Mouse (Mus musculus) heart, embryonic 12.5 days (tissue): ENCODE results near the gene Hoxc5. TPM values are rescaled to one million over a fixed set of nuclear protein-coding genes. Genes with fewer than 3 reads are reported as not detected.

Source experiments
- ATAC-seq: fragments of 200-750 bp; cut with Nextera tagmentation; 2 replicates; pipeline ENCODE4 v1.8.0; 2017; ENCODE audit warnings: moderate TSS enrichment, moderate library complexity; ENCODE audit not compliant: insufficient number of reproducible peaks, low FRiP score
- H3K27ac ChIP-seq: fragments of 300-500 bp; sonication (generic); 2 replicates; pipeline ENCODE4 v1.5.1; 2016; ENCODE audit warnings: mild to moderate bottlenecking, moderate library complexity; ENCODE audit not compliant: poor library complexity, severe bottlenecking
- H3K27me3 ChIP-seq: fragments of 300-500 bp; sonication (generic); replicated peaks from 2 replicates; pipeline ENCODE4 v1.6.1; 2016; ENCODE audit warnings: mild to moderate bottlenecking, moderate library complexity
- H3K36me3 ChIP-seq: fragments of 300-500 bp; sonication (generic); 2 replicates; pipeline ENCODE4 v1.6.1; 2016; ENCODE audit warnings: mild to moderate bottlenecking, moderate library complexity
- H3K4me1 ChIP-seq: fragments of 300-500 bp; sonication (generic); replicated peaks from 2 replicates; pipeline ENCODE4 v1.6.1; 2016; ENCODE audit warnings: mild to moderate bottlenecking
- H3K4me2 ChIP-seq: fragments of 300-500 bp; sonication (generic); 2 replicates; pipeline ENCODE4 v1.6.1; 2016; ENCODE audit warnings: mild to moderate bottlenecking, moderate library complexity
- H3K4me3 ChIP-seq: fragments of 300-500 bp; sonication (generic); 2 replicates; pipeline ENCODE4 v1.5.1; 2016; ENCODE audit warnings: mild to moderate bottlenecking
- H3K9ac ChIP-seq: fragments of 300-500 bp; sonication (generic); 2 replicates; pipeline ENCODE4 v1.6.1; 2016; ENCODE audit warnings: mild to moderate bottlenecking, moderate library complexity
- H3K9me3 ChIP-seq: fragments of 300-500 bp; sonication (generic); replicated peaks from 2 replicates; pipeline ENCODE4 v1.6.1; 2016; ENCODE audit warnings: mild to moderate bottlenecking, moderate library complexity
- WGBS: fragments of 180-500 bp; shearing (Covaris S2); methylation state at CpG from one replicate; pipeline ENCODE4 v1.1.7; 2016; 5-methylcytosine and 5-hydroxymethylcytosine counted together
- polyA plus RNA-seq: library from polyadenylated mRNA; unstranded; fragments of >200 nt; fragmentation: Nextera tagmentation; extraction: Ambion mirVana; gene quantifications from 2 replicates; pipeline ENCODE4 v1.2.1, GENCODE M21; 2016

Hoxc5 gene
- polyA plus RNA-seq, 1 experiment from 2014 or later, result 0.38 TPM

DNA sequence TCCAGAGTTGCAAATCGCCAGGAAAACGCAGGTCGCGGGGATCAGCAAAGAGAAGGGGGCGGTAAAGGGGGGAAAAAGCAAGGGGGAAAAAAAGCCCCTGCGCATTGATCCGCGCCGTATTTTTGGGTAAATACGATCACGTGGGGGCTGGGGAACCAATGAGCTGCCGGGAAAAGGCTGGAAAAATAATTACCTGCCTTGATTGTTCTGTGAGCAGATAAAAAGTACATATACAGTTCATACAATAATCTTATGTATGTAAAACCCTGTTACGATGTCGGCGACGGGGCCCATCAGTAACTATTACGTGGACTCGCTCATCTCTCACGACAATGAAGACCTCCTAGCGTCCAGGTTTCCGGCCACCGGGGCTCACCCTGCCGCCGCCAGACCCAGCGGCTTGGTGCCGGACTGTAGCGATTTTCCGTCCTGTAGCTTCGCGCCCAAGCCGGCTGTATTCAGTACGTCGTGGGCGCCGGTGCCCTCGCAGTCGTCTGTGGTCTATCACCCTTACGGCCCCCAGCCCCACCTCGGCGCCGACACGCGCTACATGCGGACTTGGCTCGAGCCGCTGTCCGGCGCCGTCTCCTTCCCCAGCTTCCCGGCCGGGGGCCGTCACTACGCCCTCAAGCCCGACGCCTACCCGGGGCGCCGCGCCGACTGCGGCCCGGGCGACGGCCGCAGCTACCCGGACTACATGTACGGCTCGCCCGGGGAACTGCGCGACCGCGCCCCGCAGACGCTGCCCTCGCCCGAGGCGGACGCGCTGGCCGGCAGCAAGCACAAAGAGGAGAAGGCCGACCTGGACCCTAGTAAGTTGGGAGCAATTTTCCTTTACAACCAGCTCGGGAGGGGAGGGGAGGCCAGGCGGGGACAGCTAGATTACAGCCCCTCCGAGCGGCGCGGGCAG lies 14.4 kb downstream of the Hoxc5 start:
- Histone ChIP-seq H3K4me2 (peak overlapping the region; percentile 66), H3K36me3 (no peaks in the 10 kb centered on the region), H3K27me3 (peaks cover 99% of the 10 kb centered on the region), H3K4me1 (peaks cover 15% of the 10 kb centered on the region), H3K4me3 (peak overlapping the region; percentile 38), H3K9ac (no peak overlapping the region), H3K9me3 (no peaks in the 10 kb centered on the region), H3K27ac (no peak overlapping the region)
- ATAC-seq, result 0 out of 2 replicates have a peak, but pooled peaks have one; percentile 18
- WGBS, result under 1% methylated on average over 88 of the region's 88 CpGs

DNA sequence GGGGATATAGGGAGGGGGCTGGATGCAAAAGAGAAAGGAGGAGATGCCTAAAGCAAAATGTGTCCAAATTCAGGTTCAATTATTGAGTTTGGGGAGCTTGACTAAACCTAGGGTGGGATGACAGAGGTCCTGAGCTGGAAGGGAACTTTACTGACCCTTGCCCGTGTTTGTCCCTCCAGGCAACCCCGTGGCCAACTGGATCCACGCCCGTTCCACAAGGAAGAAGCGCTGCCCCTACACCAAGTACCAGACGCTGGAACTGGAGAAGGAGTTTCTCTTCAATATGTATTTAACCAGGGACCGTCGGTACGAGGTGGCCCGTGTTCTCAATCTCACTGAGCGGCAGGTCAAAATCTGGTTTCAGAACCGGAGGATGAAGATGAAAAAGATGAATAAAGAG lies 16.5 kb downstream of the Hoxc5 start:
- Histone ChIP-seq H3K9me3 (no peaks in the 10 kb centered on the region), H3K27ac (no peak overlapping the region), H3K4me3 (no peak overlapping the region), H3K36me3 (no peaks in the 10 kb centered on the region), H3K4me1 (peaks cover 10% of the 10 kb centered on the region), H3K4me2 (no peak overlapping the region), H3K9ac (no peak overlapping the region), H3K27me3 (peaks cover 99% of the 10 kb centered on the region)
- no peak for ATAC-seq
- WGBS, result 1% methylated on average over 12 of the region's 12 CpGs

DNA sequence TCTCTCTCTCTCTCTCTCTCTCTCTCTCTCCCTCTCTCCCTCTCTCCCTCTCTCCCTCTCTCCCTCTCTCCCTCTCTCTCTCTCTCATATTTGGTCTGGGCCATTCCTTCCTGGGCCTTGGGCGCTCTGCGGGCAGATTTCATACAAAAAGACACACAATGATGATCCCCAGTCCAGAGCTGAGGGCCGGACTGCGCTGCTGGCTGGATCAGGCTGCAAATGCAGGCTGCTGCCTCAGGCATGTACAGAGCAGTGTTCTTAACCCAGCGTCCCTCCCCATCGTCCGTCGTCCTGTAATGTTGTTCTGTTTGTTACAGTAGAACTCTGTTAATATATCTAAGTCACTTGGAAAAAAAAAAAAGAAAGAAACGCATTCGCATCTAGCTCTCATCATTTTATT lies 17.3 kb downstream of the Hoxc5 start:
- Histone ChIP-seq H3K4me3 (no peak overlapping the region), H3K4me1 (peaks cover 10% of the 10 kb centered on the region), H3K36me3 (no peaks in the 10 kb centered on the region), H3K9me3 (no peaks in the 10 kb centered on the region), H3K9ac (no peak overlapping the region), H3K27ac (no peak overlapping the region), H3K27me3 (peaks cover 99% of the 10 kb centered on the region), H3K4me2 (no peak overlapping the region)
- 2% methylated on average over 10 of the region's 10 CpGs for WGBS
- no peak for ATAC-seq

DNA sequence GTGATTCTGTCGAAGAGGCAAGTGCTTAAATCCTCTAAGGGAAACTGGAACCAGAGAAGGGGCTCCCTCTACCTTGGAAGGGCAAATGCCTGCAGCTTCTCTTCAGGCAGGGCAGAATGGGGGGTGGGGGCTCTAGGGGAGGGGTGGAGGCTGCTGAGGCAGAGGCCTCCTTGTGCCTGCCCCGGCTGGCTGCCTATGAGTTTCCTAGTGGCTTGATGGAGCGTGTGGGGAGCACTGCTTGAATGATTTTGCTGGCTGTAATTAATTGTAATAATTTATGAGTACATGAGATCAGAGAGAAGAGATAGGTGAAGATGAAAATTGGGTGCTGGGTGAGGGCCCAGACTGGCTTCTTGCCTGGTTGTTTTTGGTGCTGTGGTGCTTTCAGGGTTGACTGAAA lies 17.7 kb downstream of the Hoxc5 start:
- 7% methylated on average over 3 of the region's 3 CpGs for WGBS

DNA sequence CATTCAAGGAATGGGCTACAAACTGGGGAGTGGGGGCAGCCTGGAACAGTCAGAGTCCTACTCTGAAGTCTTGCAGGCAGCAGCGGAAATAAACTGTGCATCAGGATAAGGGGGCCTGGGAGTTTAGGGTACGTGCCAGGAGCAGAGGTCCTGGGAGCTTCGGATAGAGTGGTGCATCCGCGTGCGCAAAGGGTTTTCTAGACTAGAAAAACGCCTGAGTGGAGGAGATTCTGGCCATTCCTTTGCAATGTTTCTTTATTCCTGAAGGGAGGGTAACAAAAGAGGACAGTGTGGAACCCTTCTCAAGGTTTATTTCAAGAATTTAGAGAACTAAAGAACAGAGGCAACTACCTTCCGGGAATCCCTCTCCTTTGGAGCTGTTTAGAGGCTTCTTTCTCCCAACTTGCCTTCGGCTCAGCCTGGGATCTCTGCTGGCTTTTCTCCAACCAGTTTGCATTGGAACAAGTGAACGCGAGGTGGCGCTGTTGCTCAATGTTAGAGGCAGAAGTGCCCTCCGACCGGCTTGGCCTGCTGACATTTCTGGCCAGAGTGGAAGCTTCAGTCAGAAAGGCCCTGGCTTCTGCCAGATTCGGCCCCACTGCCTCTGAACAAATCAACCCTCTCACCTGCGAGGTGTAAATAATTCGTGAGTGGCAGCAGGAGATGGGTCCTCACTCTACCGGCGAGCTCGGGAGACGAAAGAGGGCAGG lies 20.0 kb downstream of the Hoxc5 start:
- H3K9me3 ChIP-seq, result no peaks in the 10 kb centered on the region
- no peak for ATAC-seq
- WGBS, result 2% methylated on average over 21 of the region's 21 CpGs
- peaks cover 99% of the 10 kb centered on the region for H3K27me3 ChIP-seq
- no peaks in the 10 kb centered on the region for H3K36me3 ChIP-seq
- H3K4me1 ChIP-seq, result peaks cover 7% of the 10 kb centered on the region; the same call in 1 of the 2 replicates
- H3K9ac ChIP-seq, result no peak overlapping the region
- no peak overlapping the region for H3K27ac ChIP-seq
- H3K4me3 ChIP-seq, result no peak overlapping the region
- H3K4me2 ChIP-seq, result no peak overlapping the region

More for the DNA sequence above, 17.7 kb downstream of the Hoxc5 start:
- Histone ChIP-seq H3K36me3 (no peaks in the 10 kb centered on the region), H3K4me3 (no peak overlapping the region), H3K4me1 (peaks cover 10% of the 10 kb centered on the region), H3K9ac (no peak overlapping the region), H3K27ac (no peak overlapping the region), H3K9me3 (no peaks in the 10 kb centered on the region), H3K27me3 (peaks cover 99% of the 10 kb centered on the region), H3K4me2 (no peak overlapping the region)
- ATAC-seq, result no peak

DNA sequence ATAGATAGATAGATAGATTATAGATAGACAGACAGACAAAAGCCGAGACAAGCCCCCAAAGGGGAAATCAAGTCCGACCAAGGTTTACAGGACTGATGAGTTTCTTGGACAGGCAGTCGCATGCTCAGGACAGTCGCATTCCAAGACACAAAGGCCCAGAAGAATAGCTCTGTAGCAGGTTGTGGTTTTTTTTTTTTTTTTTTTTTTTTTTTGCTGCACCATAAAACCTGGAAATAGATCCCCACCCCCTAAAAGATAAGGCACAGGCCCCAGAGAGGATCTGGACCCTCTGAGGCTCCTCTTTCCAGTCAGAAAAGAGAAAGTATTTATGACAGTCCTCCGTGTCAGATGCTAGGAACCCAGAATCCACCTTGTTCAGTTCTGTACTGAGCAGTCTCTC lies 20.8 kb downstream of the Hoxc5 start:
- WGBS, result 19% methylated on average over 5 of the region's 5 CpGs
- H3K4me3 ChIP-seq, result no peak overlapping the region
- H3K9me3 ChIP-seq, result no peaks in the 10 kb centered on the region
- no peaks in the 10 kb centered on the region for H3K36me3 ChIP-seq
- no peak overlapping the region for H3K9ac ChIP-seq
- ATAC-seq, result no peak
- peaks cover 99% of the 10 kb centered on the region for H3K27me3 ChIP-seq
- H3K27ac ChIP-seq, result no peak overlapping the region
- peaks cover 7% of the 10 kb centered on the region; the same call in 1 of the 2 replicates for H3K4me1 ChIP-seq
- H3K4me2 ChIP-seq, result no peak overlapping the region

DNA sequence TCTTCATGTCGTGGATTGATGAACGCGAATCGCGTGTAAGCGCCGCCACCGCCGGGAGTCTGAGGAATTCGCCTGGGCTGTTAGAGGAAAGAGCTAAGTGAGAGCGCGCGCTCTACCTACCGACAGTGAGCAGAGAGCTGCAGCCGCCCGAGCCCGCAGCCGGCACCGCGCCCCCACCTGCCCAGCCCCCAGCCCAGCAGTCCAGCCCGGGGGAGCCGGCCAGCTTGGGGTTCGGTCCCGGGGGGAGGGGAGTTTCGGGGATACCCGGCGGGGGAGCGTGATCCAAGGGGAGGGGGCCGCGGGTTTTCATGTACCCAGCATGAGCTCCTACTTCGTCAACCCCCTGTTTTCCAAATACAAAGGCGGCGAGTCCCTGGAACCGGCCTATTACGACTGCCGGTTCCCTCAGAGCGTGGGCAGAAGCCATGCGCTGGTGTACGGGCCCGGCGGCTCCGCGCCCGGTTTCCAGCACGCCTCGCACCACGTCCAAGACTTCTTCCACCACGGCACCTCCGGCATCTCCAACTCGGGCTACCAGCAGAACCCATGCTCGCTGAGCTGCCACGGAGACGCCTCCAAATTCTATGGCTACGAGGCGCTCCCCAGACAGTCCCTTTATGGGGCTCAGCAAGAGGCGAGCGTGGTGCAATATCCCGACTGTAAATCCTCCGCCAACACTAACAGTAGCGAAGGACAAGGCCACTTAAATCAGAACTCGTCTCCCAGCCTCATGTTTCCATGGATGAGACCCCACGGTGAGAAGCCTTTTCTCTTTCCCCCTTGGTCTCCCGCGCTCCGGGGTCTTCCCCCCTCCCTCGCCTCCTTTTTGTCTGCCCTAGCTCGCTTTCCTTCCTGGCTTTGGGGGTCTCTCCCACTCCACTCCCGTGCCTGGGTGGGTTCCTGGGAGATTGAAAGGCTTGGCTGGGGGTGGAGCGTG lies 23.5 kb downstream of the Hoxc5 start, which contains the start of gene Hoxc8:
Hoxc8 (plus strand) TSS at position 147 of the 937 bp plus-strand sequence.
- Histone ChIP-seq H3K9me3 (no peaks in the 10 kb centered on the region), H3K27ac (no peak within 1 kb of the TSS), H3K9ac (no peak within 1 kb of the TSS), H3K27me3 (peaks cover 94% of the 10 kb centered on the region), H3K4me1 (peaks cover 7% of the 10 kb centered on the region; the same call in 1 of the 2 replicates), H3K4me3 (peak within 1 kb of the TSS; percentile 20), H3K36me3 (no peaks in the 10 kb centered on the region), H3K4me2 (peak within 1 kb of the TSS; percentile 54)
- 2% methylated on average over 66 of the region's 69 CpGs for WGBS
- no peak for ATAC-seq

DNA sequence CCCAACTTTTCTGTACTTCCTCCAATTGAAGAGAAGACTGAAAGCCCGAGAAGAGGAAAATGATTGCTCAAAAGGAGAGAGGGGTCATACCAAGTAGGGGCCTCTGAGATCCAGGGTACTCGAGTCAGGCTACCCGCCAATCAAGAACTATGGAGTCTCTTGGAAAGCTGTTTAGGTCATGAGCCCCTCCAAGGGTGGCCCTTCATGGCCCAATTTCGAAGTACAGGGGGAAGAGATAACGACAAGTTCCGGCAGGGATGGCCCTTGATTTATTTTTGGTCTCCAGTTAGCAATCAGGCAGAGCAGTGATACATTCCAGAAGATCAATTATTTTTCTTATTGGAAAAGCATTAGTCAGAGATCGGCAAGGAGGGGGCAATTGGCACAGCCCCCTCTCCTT lies 24.5 kb downstream of the Hoxc5 start:
- no peak overlapping the region for H3K4me2 ChIP-seq

DNA sequence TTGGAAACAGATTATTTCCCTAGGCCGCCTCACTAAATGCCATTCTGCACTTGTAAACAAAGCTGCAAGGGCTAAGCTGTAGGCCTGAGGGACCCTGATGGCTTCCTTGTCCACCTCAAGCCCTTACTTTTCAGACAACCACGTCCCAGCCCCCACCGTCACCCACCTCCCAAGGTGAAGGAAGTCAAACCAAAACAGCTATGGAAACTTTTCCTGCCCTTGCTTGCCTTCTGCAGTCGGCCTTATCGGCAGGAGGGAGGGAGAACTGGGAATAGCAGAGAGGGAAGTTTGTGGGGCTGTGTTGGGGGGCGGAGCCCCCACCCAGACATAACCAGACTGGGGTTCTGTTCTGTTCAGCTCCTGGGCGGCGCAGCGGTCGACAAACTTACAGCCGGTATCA lies 25.0 kb downstream of the Hoxc5 start:
- under 1% methylated on average over 11 of the region's 11 CpGs for WGBS
- no peaks in the 10 kb centered on the region for H3K9me3 ChIP-seq

More for the DNA sequence above, 24.5 kb downstream of the Hoxc5 start:
- Histone ChIP-seq H3K9ac (no peak overlapping the region), H3K9me3 (no peaks in the 10 kb centered on the region), H3K4me1 (peaks cover 7% of the 10 kb centered on the region; the same call in 1 of the 2 replicates), H3K27me3 (peaks cover 94% of the 10 kb centered on the region), H3K27ac (no peak overlapping the region), H3K36me3 (no peaks in the 10 kb centered on the region), H3K4me3 (no peak overlapping the region)
- WGBS, result under 1% methylated on average over 7 of the region's 7 CpGs
- no peak for ATAC-seq

DNA sequence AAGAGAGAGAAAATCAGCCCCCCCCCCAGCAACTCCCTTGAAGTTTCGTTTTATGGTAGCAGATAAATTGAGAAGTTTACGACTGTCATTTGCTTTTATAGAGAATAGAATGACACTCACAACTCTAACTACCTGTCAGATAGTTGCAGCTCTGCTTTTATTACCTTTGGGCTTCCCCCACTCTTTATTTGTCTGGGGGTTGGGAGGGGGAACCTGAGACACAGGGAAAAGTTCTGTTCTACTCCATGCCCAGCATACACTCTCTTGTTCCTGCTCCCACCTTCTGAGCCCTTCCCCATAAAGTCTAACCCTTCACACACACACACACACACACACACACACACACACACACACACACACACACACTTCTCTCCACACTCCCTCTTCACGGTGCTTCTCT lies 25.6 kb downstream of the Hoxc5 start:
- no peaks in the 10 kb centered on the region for H3K36me3 ChIP-seq
- no peak for ATAC-seq
- no peak overlapping the region for H3K9ac ChIP-seq
- H3K4me1 ChIP-seq, result peaks cover 7% of the 10 kb centered on the region; the same call in 1 of the 2 replicates
- WGBS, result 0% methylated on average over 3 of the region's 3 CpGs
- peaks cover 92% of the 10 kb centered on the region for H3K27me3 ChIP-seq
- H3K4me2 ChIP-seq, result no peak overlapping the region
- no peaks in the 10 kb centered on the region for H3K9me3 ChIP-seq
- no peak overlapping the region for H3K27ac ChIP-seq
- no peak overlapping the region for H3K4me3 ChIP-seq

More for the DNA sequence above, 25.0 kb downstream of the Hoxc5 start:
- Histone ChIP-seq H3K27ac (no peak overlapping the region), H3K36me3 (no peaks in the 10 kb centered on the region), H3K27me3 (peaks cover 92% of the 10 kb centered on the region), H3K4me3 (no peak overlapping the region), H3K9ac (no peak overlapping the region), H3K4me2 (no peak overlapping the region), H3K4me1 (peaks cover 7% of the 10 kb centered on the region; the same call in 1 of the 2 replicates)
- no peak for ATAC-seq
